Mouse (Mus musculus): ENCODE measurements at regions not wholly inside any gene's neighbourhood (a gene's known extent, or its start where the extent isn't known, plus 50 kb on each side); places are given as distances from the start of the nearest gene placed in this dataset.

DNA sequence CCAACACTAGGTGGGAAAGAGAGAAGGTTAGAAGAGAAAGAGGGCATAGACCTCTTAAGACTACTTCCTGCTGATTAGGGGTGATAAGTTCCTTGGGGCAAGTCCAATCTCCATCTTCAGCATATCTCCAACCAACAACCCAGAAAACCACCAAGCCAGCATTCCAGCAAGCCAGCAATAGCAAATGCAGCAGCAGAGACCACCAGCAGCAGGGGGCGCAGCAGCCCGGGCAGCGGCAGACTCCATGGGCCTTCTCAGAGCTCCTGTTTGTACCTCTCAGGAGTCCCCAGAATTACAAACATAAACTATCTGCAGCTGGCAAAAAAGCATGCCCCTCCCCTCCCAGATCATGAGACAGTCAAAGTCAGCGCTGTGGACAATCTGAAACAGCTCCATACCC lies 222.0 kb upstream of the Ttc29 start:
- no peaks in the 10 kb centered on the region for H3K36me3 ChIP-seq (replicated peaks)
- no peaks in the 10 kb centered on the region for H3K4me1 ChIP-seq
- H3K27me3 ChIP-seq (ENCODE audit: poor library complexity, severe bottlenecking): no peaks in the 10 kb centered on the region
- 33% methylated on average over 4 of the region's 4 CpGs for WGBS
- no peak for DNase-seq (ENCODE audit: extremely low spot score, low spot score)
- no peaks in the 10 kb centered on the region for H3K9me3 ChIP-seq
- H3K4me3 ChIP-seq: no peak overlapping the region
- no peak overlapping the region for H3K27ac ChIP-seq

DNA sequence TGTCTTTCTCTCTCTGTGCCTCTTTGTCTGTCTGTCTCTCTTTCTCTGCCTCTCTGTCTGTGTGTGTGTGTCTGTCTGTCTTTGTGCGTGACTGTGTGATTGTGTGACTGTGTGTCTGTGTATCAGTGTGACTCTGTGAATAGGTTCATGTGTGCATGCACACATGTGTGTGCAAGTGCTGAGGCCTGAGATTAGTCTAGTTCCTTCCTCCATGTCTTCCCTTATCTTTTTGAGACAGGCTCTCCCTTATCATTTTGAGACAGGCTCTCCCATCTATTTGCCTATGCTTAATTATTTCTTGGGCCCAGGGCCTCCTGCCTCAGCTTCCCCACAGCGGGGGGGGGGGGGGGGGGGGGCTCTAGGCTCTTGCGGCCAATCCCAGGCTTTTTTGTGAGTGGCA lies 212.8 kb upstream of the Ttc29 start:
- DNase-seq (ENCODE audit: extremely low spot score, low spot score): no peak
- Histone ChIP-seq H3K4me1 (peaks cover 23% of the 10 kb centered on the region), H3K9me3 (no peaks in the 10 kb centered on the region), H3K27ac (no peak overlapping the region), H3K4me3 (no peak overlapping the region), H3K27me3 (ENCODE audit: poor library complexity, severe bottlenecking) (no peaks in the 10 kb centered on the region), H3K36me3 (replicated peaks) (no peaks in the 10 kb centered on the region)
- WGBS: 71% methylated on average over 3 of the region's 3 CpGs

DNA sequence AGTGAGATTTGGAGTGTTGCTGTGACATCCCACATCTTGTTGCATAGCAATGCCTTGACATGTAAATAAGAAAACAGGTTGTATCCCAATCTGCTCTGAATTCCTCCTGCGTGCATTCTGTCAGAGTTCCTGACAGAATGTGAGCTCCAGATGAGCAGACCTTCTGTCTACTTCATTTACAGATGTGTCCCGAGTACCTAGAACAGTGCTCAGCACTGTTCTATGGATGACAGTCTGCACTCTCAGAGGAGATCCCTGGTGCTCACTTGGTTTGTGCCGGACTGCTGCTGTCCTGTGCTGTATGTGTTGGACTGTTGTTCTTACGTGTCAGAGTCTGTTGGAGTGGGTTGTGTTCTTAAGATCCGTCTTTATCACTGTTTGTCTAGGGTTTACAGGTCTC lies 211.4 kb upstream of the Ttc29 start:
- H3K27ac ChIP-seq: no peak overlapping the region
- WGBS: 55% methylated on average over 5 of the region's 5 CpGs
- no peaks in the 10 kb centered on the region for H3K9me3 ChIP-seq
- DNase-seq (ENCODE audit: extremely low spot score, low spot score): no peak
- H3K4me3 ChIP-seq: no peak overlapping the region
- H3K36me3 ChIP-seq (replicated peaks): no peaks in the 10 kb centered on the region
- peaks cover 23% of the 10 kb centered on the region for H3K4me1 ChIP-seq
- H3K27me3 ChIP-seq (ENCODE audit: poor library complexity, severe bottlenecking): no peaks in the 10 kb centered on the region

DNA sequence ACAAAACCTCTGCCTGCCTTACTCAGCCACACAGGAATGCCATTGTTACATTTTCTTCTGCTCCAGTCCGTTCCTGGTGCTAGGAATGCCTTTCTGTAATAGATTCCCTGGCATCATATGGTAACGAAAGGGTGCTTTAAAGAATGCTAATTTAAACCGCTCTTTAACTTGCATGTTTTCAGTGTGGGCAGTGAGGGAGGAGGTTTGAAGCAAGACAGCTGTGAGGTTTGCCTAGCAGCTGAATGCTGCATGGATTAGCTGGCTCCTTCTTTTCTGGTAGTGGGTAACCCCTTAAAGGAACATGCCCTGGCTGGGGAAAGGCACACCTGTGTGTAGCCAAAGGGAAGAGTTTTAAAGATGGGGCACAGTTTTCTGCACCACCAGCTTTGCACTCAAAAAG lies 211.0 kb upstream of the Ttc29 start:
- Histone ChIP-seq H3K36me3 (replicated peaks) (no peaks in the 10 kb centered on the region), H3K9me3 (no peaks in the 10 kb centered on the region; the same call in 1 of the 2 replicates), H3K27ac (no peak overlapping the region), H3K4me3 (no peak overlapping the region), H3K4me1 (peaks cover 23% of the 10 kb centered on the region), H3K27me3 (ENCODE audit: poor library complexity, severe bottlenecking) (no peaks in the 10 kb centered on the region)
- no peak for DNase-seq (ENCODE audit: extremely low spot score, low spot score)
- 33% methylated on average over 3 of the region's 3 CpGs for WGBS

DNA sequence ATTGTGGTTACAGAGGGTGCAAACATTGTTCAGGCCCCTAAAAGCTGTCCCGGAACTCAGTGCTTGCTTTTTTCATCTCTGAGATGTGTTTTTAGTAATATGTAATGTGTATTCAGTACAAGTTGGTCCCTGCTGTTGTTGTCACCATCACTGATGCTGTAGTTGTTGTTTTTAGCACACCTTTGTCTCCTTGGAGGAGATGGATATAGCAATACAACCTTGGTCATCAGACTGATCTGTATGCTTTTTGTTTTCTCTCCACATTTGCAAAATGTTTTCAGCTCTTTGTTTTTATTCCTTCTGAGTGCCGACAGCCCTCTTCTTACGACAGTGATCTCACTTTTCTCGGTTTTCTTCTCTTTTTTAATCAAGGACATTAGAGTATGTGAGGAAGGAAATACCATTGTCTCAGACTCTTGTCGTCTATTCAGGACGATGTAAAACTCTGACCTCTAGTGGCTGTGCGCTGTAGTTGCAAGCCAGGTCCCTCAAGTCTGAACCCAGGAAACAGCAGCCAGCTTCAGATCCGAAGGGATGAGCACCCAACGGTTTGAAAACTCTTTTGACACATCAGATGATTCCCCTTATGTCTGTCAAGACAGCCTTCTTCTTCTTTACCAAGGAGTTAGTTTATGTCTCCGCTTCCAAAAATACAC lies 209.1 kb upstream of the Ttc29 start:
- Histone ChIP-seq H3K27ac (no peak overlapping the region), H3K4me1 (peaks cover 23% of the 10 kb centered on the region), H3K9me3 (no peaks in the 10 kb centered on the region; the same call in 1 of the 2 replicates), H3K27me3 (ENCODE audit: poor library complexity, severe bottlenecking) (no peaks in the 10 kb centered on the region), H3K36me3 (replicated peaks) (no peaks in the 10 kb centered on the region), H3K4me3 (no peak overlapping the region)
- WGBS: 22% methylated on average over 10 of the region's 10 CpGs
- DNase-seq (ENCODE audit: extremely low spot score, low spot score): peak; percentile 50

DNA sequence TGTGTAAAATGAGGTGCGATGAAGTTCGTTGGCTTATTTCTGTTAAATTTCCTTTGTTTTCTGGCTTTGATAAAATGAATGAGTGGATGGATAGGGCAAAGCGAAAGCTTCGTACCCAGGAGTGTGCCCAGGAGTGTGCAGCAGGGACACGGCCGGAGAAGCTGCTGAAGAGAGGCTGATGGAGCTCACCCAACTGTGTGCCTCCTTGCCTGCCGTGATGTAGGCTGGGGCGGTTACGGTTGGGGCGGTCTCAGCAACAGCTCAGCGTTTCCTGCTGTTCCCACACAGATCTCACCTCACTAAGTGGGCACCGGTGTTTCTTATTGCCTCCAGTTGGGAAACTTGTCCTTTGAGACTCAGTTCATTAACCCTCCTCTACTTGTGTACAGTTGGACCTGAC lies 208.2 kb upstream of the Ttc29 start:
- 86% methylated on average over 12 of the region's 12 CpGs for WGBS
- H3K4me3 ChIP-seq: no peak overlapping the region
- H3K27ac ChIP-seq: no peak overlapping the region
- no peak for DNase-seq (ENCODE audit: extremely low spot score, low spot score)
- H3K27me3 ChIP-seq (ENCODE audit: poor library complexity, severe bottlenecking): no peaks in the 10 kb centered on the region
- no peaks in the 10 kb centered on the region for H3K36me3 ChIP-seq (replicated peaks)
- H3K4me1 ChIP-seq: peaks cover 23% of the 10 kb centered on the region
- H3K9me3 ChIP-seq: no peaks in the 10 kb centered on the region; the same call in 1 of the 2 replicates

DNA sequence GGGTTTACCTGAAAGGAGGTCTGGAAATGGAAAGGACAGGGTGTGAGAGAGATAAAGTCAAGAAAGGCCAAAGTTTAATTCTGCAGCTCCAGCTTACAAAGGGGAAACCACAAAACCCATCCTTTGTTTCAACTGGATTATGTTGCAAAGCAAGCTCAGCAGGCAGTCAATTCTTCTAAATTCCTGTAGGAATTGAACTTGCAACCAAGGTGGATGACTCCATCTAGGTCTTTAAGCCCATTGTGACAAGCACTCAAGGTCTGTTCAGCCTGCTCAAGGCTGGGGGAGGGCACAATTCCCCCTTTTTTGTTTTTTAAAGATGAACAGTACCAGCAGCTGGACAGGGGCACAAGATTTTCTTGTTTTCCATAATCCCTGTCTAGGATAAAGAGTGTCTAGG lies 200.0 kb upstream of the Ttc29 start:
- Histone ChIP-seq H3K4me3 (no peak overlapping the region), H3K4me1 (no peaks in the 10 kb centered on the region), H3K9me3 (peaks cover 15% of the 10 kb centered on the region; the same call in 1 of the 2 replicates), H3K36me3 (replicated peaks) (no peaks in the 10 kb centered on the region), H3K27me3 (ENCODE audit: poor library complexity, severe bottlenecking) (no peaks in the 10 kb centered on the region), H3K27ac (no peak overlapping the region)
- DNase-seq (ENCODE audit: extremely low spot score, low spot score): no peak

DNA sequence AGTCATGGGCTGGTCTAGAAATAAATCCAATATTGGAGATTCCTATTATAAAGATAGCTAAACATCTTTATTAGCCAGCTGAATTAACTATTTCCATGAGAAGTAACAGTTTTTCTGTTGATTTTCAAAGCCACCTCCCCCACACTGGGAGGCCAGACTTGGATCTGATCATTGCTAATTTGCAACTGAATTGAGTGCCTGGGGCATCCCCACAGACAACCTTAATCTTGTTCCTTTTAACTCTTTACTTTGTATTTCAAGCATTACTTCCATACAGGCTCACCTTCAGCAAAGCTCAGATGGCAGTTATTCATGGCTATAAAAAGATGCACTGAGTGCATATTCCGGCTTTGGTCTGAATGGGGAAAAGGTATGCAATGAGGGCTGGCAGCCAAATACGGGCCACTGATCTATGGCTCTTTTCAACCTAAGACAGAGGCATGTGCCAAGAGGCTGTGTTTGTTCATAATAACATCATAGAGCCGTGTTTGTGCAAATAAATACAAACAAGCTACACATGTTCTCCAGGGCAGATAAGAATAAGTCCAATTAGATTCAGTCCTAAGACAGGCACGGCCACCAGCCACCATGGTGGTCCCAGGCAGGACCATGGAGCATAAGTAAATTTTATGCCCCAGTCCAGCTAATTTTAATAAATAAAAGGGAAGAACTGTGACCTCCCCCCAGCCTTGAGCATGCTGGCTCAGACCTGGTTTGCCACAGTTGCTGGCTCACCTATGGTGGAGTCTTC lies 194.5 kb upstream of the Ttc29 start:
- no peak for DNase-seq (ENCODE audit: extremely low spot score, low spot score)
- H3K27ac ChIP-seq: no peak overlapping the region
- WGBS: 80% methylated on average over 4 of the region's 4 CpGs
- peaks cover 9% of the 10 kb centered on the region; the same call in 1 of the 2 replicates for H3K9me3 ChIP-seq
- no peaks in the 10 kb centered on the region for H3K27me3 ChIP-seq (ENCODE audit: poor library complexity, severe bottlenecking)
- no peak overlapping the region for H3K4me3 ChIP-seq
- H3K36me3 ChIP-seq (replicated peaks): no peaks in the 10 kb centered on the region
- H3K4me1 ChIP-seq: peaks cover 13% of the 10 kb centered on the region; the same call in 1 of the 2 replicates

DNA sequence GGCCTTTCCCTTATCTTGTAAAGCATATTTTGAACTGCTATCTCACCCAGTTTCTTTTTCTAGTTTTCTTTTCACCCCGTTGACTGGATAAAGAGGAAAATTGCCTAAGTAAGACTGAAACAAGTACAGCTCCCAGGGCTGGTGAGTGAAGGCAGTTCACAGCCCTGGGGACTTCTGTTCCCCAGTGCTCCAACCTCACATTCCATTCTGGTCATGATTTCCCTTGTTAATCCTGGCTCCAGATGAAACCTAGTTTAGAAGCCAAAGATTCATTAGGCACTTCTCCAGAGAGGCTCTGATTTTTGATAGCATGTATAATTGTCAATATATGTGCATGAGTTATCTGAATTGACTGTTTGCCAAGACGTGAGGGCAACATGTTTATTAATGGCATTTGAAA lies 191.6 kb upstream of the Ttc29 start:
- H3K9me3 ChIP-seq: no peaks in the 10 kb centered on the region
- no peaks in the 10 kb centered on the region for H3K27me3 ChIP-seq (ENCODE audit: poor library complexity, severe bottlenecking)
- no peak overlapping the region for H3K4me3 ChIP-seq
- H3K27ac ChIP-seq: no peak overlapping the region
- 84% methylated on average over 2 of the region's 2 CpGs for WGBS
- no peaks in the 10 kb centered on the region for H3K36me3 ChIP-seq (replicated peaks)
- DNase-seq (ENCODE audit: extremely low spot score, low spot score): no peak
- peaks cover 13% of the 10 kb centered on the region; the same call in 1 of the 2 replicates for H3K4me1 ChIP-seq

DNA sequence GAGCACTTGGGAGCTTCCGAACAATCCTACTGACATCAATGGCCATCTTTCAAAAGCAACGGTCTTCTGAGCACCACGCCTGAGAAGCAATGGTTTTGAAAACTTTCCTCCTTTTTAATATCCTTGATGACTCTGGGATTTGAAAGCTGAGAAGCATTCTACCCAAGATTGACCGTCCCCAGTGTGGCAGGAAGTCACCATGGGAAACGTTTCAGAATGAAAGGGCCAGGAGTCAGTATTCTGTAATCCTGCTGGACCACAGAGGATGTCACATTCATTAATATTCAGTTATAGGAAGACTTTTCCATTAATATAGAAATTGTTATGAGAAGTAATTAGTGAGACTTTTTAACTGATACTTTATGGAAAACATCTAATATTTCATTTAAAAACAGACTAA lies 190.1 kb upstream of the Ttc29 start:
- H3K9me3 ChIP-seq: no peaks in the 10 kb centered on the region
- no peaks in the 10 kb centered on the region for H3K27me3 ChIP-seq (ENCODE audit: poor library complexity, severe bottlenecking)
- no peak overlapping the region for H3K27ac ChIP-seq
- H3K4me1 ChIP-seq: peaks cover 13% of the 10 kb centered on the region; the same call in 1 of the 2 replicates
- no peak overlapping the region for H3K4me3 ChIP-seq
- 81% methylated on average over 5 of the region's 5 CpGs for WGBS
- no peak for DNase-seq (ENCODE audit: extremely low spot score, low spot score)
- H3K36me3 ChIP-seq (replicated peaks): no peaks in the 10 kb centered on the region

DNA sequence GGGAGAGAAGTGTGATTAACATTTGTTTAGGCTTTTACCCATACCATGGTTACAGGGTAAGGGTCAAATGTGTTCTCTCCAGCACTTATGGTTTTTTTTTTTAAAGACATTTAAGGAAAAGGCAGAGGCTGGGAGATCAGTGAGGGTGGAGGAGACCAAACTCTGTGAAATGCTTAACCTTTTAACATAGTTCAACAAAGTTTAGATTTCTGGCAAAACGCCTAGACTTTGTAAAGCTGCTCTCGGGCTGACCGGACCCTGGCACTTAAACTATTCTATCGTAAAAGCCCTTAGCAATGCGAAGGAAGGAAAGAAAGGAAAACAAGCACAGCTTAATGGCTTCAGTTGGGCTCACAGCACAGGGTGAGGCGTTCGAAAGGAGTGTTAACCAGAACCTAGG lies 189.6 kb upstream of the Ttc29 start:
- no peaks in the 10 kb centered on the region for H3K27me3 ChIP-seq (ENCODE audit: poor library complexity, severe bottlenecking)
- DNase-seq (ENCODE audit: extremely low spot score, low spot score): no peak
- no peaks in the 10 kb centered on the region for H3K36me3 ChIP-seq (replicated peaks)
- no peaks in the 10 kb centered on the region for H3K9me3 ChIP-seq
- peaks cover 11% of the 10 kb centered on the region; the same call in 1 of the 2 replicates for H3K4me1 ChIP-seq
- WGBS: 80% methylated on average over 7 of the region's 7 CpGs
- H3K27ac ChIP-seq: no peak overlapping the region
- H3K4me3 ChIP-seq: no peak overlapping the region

DNA sequence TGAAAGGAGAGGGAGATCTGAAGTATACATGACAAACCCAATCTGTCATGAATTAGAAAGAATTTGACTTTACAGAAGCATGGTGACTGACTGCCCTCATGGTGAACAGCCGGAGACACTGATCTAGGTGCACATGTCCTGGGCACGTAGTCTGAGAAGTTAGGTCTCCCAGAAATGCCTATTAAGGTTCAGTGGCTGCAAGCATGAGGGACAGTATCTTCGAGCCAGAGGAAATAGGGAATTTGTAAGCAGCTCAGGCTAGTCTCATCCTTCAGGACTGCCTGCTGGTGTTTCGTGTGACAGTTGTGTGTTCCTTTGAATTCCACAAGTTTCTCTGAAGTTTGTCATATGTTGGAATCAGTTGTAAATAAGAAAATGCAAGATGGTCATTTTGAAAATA lies 189.2 kb upstream of the Ttc29 start:
- H3K36me3 ChIP-seq (replicated peaks): no peaks in the 10 kb centered on the region
- no peak overlapping the region for H3K4me3 ChIP-seq
- no peak for DNase-seq (ENCODE audit: extremely low spot score, low spot score)
- H3K27ac ChIP-seq: no peak overlapping the region
- H3K9me3 ChIP-seq: no peaks in the 10 kb centered on the region
- peaks cover 6% of the 10 kb centered on the region; the same call in 1 of the 2 replicates for H3K4me1 ChIP-seq
- no peaks in the 10 kb centered on the region for H3K27me3 ChIP-seq (ENCODE audit: poor library complexity, severe bottlenecking)
- WGBS: 77% methylated on average over 4 of the region's 4 CpGs

DNA sequence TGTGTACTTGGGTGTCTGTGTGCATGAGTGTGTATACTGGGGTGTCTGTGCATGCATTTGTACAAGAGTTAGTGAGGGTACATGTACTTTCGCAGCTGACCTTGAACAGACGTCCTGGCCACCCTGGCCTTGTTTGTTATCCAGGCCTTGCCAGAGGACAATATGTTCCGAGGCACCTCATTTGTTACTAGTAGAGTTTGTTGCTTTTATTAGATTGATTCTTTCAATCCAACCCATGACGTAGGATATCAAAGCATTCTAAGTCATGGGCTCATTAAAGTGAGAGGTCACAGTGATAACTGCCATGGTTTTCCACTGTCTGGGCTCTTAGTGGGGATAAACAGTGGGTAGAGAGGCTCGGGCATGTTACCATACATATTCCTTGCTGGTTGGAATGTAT lies 188.1 kb upstream of the Ttc29 start:
- Histone ChIP-seq H3K27me3 (ENCODE audit: poor library complexity, severe bottlenecking) (no peaks in the 10 kb centered on the region), H3K4me1 (peaks cover 4% of the 10 kb centered on the region; the same call in 1 of the 2 replicates), H3K9me3 (no peaks in the 10 kb centered on the region), H3K36me3 (replicated peaks) (no peaks in the 10 kb centered on the region), H3K4me3 (no peak overlapping the region), H3K27ac (no peak overlapping the region)
- WGBS: 89% methylated on average over 5 of the region's 5 CpGs
- no peak for DNase-seq (ENCODE audit: extremely low spot score, low spot score)
